Mouse (Mus musculus) liver, embryonic 14.5 days (tissue): ENCODE results near the gene Hoxd11. TPM values are rescaled to one million over a fixed set of nuclear protein-coding genes. Genes with fewer than 3 reads are reported as not detected.

Source experiments
- ATAC-seq: fragments of 200-750 bp; cut with Nextera tagmentation; 2 replicates; pipeline ENCODE4 v1.8.0; 2017; ENCODE audit warnings: moderate number of reproducible peaks, mild to moderate bottlenecking, moderate library complexity; ENCODE audit not compliant: insufficient read depth
- DNase-seq, 3 experiments: peaks; one replicate each; pipeline ENCODE4 v3.0.0-alpha.2; 2012 to 2013; ENCODE audit warnings: low read depth in 3 of 3, low spot score in 3 of 3
- H3K27ac ChIP-seq: fragments of 300-500 bp; sonication (generic); 2 replicates; pipeline ENCODE4 v1.5.1; 2014; ENCODE audit warnings: moderate library complexity, mild to moderate bottlenecking, control low read depth, inconsistent platforms
- H3K27me3 ChIP-seq: fragments of 300-500 bp; sonication (generic); 2 replicates; pipeline ENCODE4 v1.6.1; 2014; ENCODE audit warnings: mild to moderate bottlenecking, low read length, moderate library complexity; ENCODE audit not compliant: control insufficient read depth, insufficient read depth
- H3K36me3 ChIP-seq: fragments of 300-500 bp; sonication (generic); replicated peaks from 2 replicates; pipeline ENCODE4 v1.6.1; 2014; ENCODE audit warnings: low read depth; ENCODE audit not compliant: control insufficient read depth, insufficient read depth
- H3K4me1 ChIP-seq, 2 experiments: fragments of 200-500 bp in 1 of 2; fragments of 300-500 bp in 1 of 2; sonication (generic) in 1 of 2; replicated peaks; 2 replicates each; pipeline ENCODE4 v1.6.1; 2012 to 2014; ENCODE audit warnings: antibody characterized with exemption in 1 of 2, inconsistent platforms in 1 of 2, low read length in 1 of 2; ENCODE audit not compliant: control insufficient read depth in 2 of 2, insufficient read depth in 2 of 2
- H3K4me2 ChIP-seq: fragments of 300-500 bp; sonication (generic); 2 replicates; pipeline ENCODE4 v1.6.1; 2014; ENCODE audit warnings: low read depth, mild to moderate bottlenecking, control low read depth, moderate library complexity
- H3K4me3 ChIP-seq, 2 experiments: fragments of 200-500 bp in 1 of 2; fragments of 300-500 bp in 1 of 2; sonication (generic) in 1 of 2; 2 replicates each; pipeline ENCODE4 v1.5.1; 2012 to 2014; ENCODE audit warnings: low read depth in 2 of 2, low read length in 2 of 2, mild to moderate bottlenecking in 2 of 2, control low read depth in 1 of 2, inconsistent platforms in 1 of 2, moderate library complexity in 1 of 2; ENCODE audit not compliant: insufficient read depth in 1 of 2
- H3K9ac ChIP-seq: fragments of 300-500 bp; sonication (generic); replicated peaks from 2 replicates; pipeline ENCODE4 v1.6.1; 2014; ENCODE audit warnings: mild to moderate bottlenecking, control low read depth, moderate library complexity
- H3K9me3 ChIP-seq: fragments of 300-500 bp; sonication (generic); 2 replicates; pipeline ENCODE4 v1.6.1; 2016; ENCODE audit warnings: low read length, mixed read lengths; ENCODE audit not compliant: control insufficient read depth
- CTCF ChIP-seq: IDR thresholded peaks from 2 replicates; pipeline ENCODE4 v1.5.1; 2016; ENCODE audit warnings: antibody characterized with exemption, low read depth, control low read depth
- EP300 ChIP-seq: IDR thresholded peaks from 2 replicates; pipeline ENCODE4 v1.6.1; 2016; ENCODE audit warnings: antibody characterized with exemption, low read depth
- WGBS: fragments of 180-500 bp; shearing (Covaris S2); extraction: QIAGEN DNeasy Blood & Tissue Kit; methylation state at CpG from one replicate; pipeline ENCODE4 v1.1.7; 2014; ENCODE audit not compliant: insufficient replicate concordance; 5-methylcytosine and 5-hydroxymethylcytosine counted together
- polyA plus RNA-seq, 2 experiments: library from polyadenylated mRNA; depleted of rRNA in 1 of 2; stranded (reverse) in 1 of 2; unstranded in 1 of 2; fragments of >200 nt; fragmentation: Nextera tagmentation in 1 of 2; extraction: Ambion mirVana in 1 of 2; gene quantifications; 2 replicates each; pipeline versions ENCODE4 v1.2.1 to v1.2.3; 2012 to 2014

Gene Hoxd11
- polyA plus RNA-seq, 2 experiments = 0.09 TPM; not detected in 1

DNA sequence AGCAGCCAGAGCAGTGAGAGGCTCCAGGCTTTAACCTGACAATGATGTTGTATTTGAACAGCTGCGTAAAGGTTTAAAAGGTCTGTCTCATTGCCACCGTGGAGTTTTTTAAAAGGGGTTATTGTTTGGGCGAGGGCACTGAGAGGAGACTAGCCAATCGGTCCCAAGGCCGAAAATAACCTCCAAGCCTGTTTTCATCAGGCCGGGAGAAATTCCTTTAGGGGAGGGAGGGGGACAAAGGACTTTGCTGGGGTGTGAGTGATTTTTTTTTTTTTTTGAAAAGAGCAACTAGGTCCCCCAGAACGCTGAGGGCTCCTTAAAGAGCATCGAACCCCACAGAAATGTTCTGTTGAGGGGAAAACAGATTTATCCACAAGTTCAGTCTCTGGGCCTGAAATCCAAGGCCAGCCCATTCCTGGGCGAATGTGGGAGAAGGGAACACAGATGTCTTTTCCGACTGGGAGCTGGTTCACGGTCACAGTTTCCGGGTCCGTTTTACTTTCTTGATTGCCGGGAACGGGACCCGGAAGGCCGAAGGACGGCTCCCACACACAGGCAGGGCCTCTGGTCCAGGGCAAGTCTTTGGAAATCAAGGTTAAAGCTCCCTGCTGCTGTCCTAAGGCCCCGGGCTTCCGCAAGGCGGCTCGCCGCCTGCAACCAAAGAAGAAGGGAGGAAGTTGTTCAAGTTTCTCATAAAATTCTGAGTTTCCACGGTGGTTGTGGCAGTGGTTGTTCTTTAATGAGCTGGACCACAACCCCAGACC lies 10.4 kb downstream of the Hoxd11 start:
- Histone ChIP-seq H3K27me3 (peaks cover 97% of the 10 kb centered on the region), H3K9ac (no peak overlapping the region), H3K27ac (no peak overlapping the region), H3K36me3 (no peaks in the 10 kb centered on the region), H3K4me2 (no peak overlapping the region), H3K9me3 (no peaks in the 10 kb centered on the region), H3K4me1 (no peaks in the 10 kb centered on the region), H3K4me3 (no peak overlapping the region)
- TF ChIP-seq CTCF (no peak), EP300 (no peak)
- 1% methylated on average over 24 of the region's 24 CpGs for WGBS
- DNase-seq (no peak), ATAC-seq (no peak)

GRCm38 (mm10) chr2:74690338-74690716 lies 11.0 kb downstream of the Hoxd11 start:
- DNase-seq = no peak
- Histone ChIP-seq H3K36me3 (no peaks in the 10 kb centered on the region), H3K4me1 (no peaks in the 10 kb centered on the region), H3K4me2 (no peak overlapping the region), H3K27ac (no peak overlapping the region), H3K27me3 (peaks cover 97% of the 10 kb centered on the region), H3K4me3 (no peak overlapping the region), H3K9me3 (no peaks in the 10 kb centered on the region), H3K9ac (no peak overlapping the region)
- no peak for ATAC-seq
- TF ChIP-seq EP300 (no peak), CTCF (no peak)
- 5% methylated on average over 8 of the region's 8 CpGs for WGBS

DNA sequence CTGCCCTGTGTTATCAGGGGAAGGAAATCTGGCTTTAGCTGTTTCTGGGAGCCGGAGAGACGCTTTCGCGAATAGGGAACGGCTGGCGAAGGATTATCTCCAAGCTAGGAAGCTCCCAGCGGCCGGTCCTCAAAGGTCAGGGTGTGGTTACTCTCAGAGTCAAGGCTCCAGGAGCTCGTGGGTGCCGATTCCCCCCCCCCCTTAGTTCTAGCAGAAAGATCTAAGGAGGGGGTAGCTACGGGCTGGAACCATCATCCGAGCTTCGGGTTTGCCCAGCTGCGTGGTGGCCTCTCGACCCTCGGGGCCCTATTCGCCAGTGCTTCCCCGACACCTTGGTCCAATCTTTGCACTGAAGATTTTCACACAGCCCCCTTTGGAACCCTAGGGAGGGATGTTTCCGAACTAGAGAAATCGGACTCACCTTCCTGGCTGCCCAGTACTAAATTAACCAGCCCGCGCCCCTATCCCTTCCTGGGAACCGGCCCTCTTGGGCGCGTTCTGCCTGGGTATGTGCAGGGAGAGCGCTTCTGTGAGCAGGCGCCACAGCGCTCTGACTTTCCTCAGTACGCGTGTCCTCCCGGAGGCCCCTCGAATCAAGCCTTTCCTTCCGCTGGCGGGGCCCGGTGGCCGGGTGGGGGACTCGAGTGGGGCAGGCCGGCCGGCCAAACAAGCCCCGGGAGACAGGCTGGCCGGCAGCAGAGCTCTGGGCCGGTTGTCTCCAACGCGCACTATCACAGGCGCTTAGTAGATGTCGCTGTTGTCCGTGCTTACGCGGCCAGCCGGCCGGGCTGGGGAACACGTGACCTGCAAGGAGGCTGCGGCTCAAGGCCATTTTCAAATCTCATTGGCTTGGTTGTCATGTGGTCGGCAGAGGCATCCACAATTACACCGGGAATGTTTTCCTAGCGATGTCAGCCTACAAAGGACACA lies 11.9 kb downstream of the Hoxd11 start, which contains the start of gene Hoxd10:
Gene Hoxd10, plus strand, starts transcription at position 903 of the 930 bp plus-strand sequence.
- no peaks in the 10 kb centered on the region for H3K9me3 ChIP-seq
- TF ChIP-seq CTCF (no peak), EP300 (no peak)
- no peaks in the 10 kb centered on the region for H3K36me3 ChIP-seq
- no peaks in the 10 kb centered on the region for H3K4me1 ChIP-seq
- ATAC-seq (no peak), DNase-seq (no peak)
- no peak within 1 kb of the TSS for H3K27ac ChIP-seq
- 1% methylated on average over 56 of the region's 56 CpGs for WGBS
- no peak within 1 kb of the TSS for H3K4me2 ChIP-seq
- H3K27me3 ChIP-seq = peaks cover 100% of the 10 kb centered on the region
- H3K9ac ChIP-seq = no peak within 1 kb of the TSS
- no peak within 1 kb of the TSS for H3K4me3 ChIP-seq

DNA sequence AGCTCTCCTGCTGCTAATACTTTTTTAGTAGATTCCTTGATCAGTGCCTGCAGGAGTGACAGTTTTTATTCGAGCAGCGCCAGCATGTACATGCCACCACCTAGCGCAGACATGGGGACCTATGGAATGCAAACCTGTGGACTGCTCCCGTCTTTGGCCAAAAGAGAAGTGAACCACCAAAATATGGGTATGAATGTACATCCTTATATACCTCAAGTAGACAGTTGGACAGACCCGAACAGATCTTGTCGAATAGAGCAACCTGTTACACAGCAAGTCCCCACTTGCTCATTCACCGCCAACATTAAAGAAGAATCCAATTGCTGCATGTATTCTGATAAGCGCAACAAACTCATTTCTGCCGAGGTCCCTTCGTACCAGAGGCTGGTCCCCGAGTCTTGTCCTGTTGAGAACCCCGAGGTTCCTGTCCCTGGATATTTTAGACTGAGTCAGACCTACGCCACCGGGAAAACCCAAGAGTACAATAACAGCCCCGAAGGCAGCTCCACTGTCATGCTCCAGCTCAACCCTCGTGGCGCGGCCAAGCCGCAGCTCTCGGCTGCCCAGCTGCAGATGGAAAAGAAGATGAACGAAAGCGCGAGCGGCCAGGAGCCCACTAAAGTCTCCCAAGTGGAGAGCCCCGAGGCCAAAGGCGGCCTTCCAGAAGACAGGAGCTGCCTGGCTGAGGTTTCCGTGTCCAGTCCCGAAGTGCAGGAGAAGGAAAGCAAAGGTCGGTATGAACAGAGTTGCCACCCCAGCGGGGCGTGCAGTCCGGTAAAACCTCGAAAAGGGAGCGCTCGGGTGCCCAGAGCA lies 12.8 kb downstream of the Hoxd11 start:
- TF ChIP-seq EP300 (no peak), CTCF (no peak)
- ATAC-seq = no peak
- no peaks in the 10 kb centered on the region for H3K36me3 ChIP-seq
- H3K4me1 ChIP-seq = no peaks in the 10 kb centered on the region
- no peak overlapping the region for H3K4me3 ChIP-seq
- DNase-seq = no peak
- no peak overlapping the region for H3K9ac ChIP-seq
- no peaks in the 10 kb centered on the region for H3K9me3 ChIP-seq
- H3K27ac ChIP-seq = no peak overlapping the region
- H3K27me3 ChIP-seq = peaks cover 100% of the 10 kb centered on the region
- 4% methylated on average over 35 of the region's 35 CpGs for WGBS
- H3K4me2 ChIP-seq = no peak overlapping the region
